Mouse (Mus musculus) heart, embryonic 11.5 days (tissue): ENCODE data around the gene Vsig2. TPM values are rescaled to one million over a fixed set of nuclear protein-coding genes. Genes with fewer than 3 reads are reported as not detected.

Experiments
- ATAC-seq: fragments of 200-750 bp; cut with Nextera tagmentation; replicated peaks from 2 replicates; pipeline ENCODE4 v1.8.0; 2017; ENCODE audit warnings: moderate library complexity; ENCODE audit not compliant: insufficient number of reproducible peaks, low FRiP score, low TSS enrichment
- H3K27ac ChIP-seq: fragments of 300-500 bp; sonication (generic); 2 replicates; pipeline ENCODE4 v1.5.1; 2014; ENCODE audit warnings: mild to moderate bottlenecking, low read depth, low read length
- H3K27me3 ChIP-seq: fragments of 300-500 bp; sonication (generic); 2 replicates; pipeline ENCODE4 v1.6.1; 2014; ENCODE audit warnings: mild to moderate bottlenecking, low read length, mixed read lengths; ENCODE audit not compliant: control insufficient read depth, insufficient read depth
- H3K36me3 ChIP-seq: fragments of 300-500 bp; sonication (generic); 2 replicates; pipeline ENCODE4 v1.6.1; 2014; ENCODE audit warnings: mild to moderate bottlenecking, low read length, moderate library complexity, mixed read lengths; ENCODE audit not compliant: control insufficient read depth, insufficient read depth
- H3K4me1 ChIP-seq: fragments of 300-500 bp; sonication (generic); 2 replicates; pipeline ENCODE4 v1.6.1; 2014; ENCODE audit warnings: low read length; ENCODE audit not compliant: control insufficient read depth, insufficient read depth
- H3K4me2 ChIP-seq: fragments of 300-500 bp; sonication (generic); 2 replicates; pipeline ENCODE4 v1.6.1; 2014; ENCODE audit warnings: mild to moderate bottlenecking, moderate library complexity
- H3K4me3 ChIP-seq: fragments of 300-500 bp; sonication (generic); 2 replicates; pipeline ENCODE4 v1.5.1; 2014; ENCODE audit warnings: low read depth, low read length
- H3K9ac ChIP-seq: fragments of 300-500 bp; sonication (generic); 2 replicates; pipeline ENCODE4 v1.6.1; 2014; ENCODE audit warnings: mild to moderate bottlenecking, low read depth, low read length, moderate library complexity
- H3K9me3 ChIP-seq: fragments of 300-500 bp; sonication (generic); replicated peaks from 2 replicates; pipeline ENCODE4 v1.6.1; 2016; ENCODE audit warnings: low read length; ENCODE audit not compliant: control insufficient read depth
- WGBS: fragments of 180-500 bp; shearing (Covaris S2); extraction: QIAGEN DNeasy Blood & Tissue Kit; methylation state at CpG from one replicate; pipeline ENCODE4 v1.1.7; 2014; ENCODE audit not compliant: insufficient replicate concordance; 5-methylcytosine and 5-hydroxymethylcytosine counted together
- polyA plus RNA-seq: library from polyadenylated mRNA; unstranded; fragments of >200 nt; fragmentation: Nextera tagmentation; extraction: Ambion mirVana; gene quantifications from 2 replicates; pipeline ENCODE4 v1.2.1, GENCODE M21; 2014

The Vsig2 gene
- polyA plus RNA-seq = 1.5 and 1.6 TPM in 2 replicates

- no peaks in the 10 kb centered on the region for H3K9me3 ChIP-seq
- H3K4me1 ChIP-seq = peaks cover 9% of the 10 kb centered on the region
- no peak within 1 kb of the TSS for H3K4me3 ChIP-seq
- WGBS = 48% methylated on average over 23 of the region's 23 CpGs
- no peak within 1 kb of the TSS for H3K27ac ChIP-seq
- 0 out of 2 replicates have a peak, but pooled peaks have one; percentile 33 for ATAC-seq
- peak within 1 kb of the TSS; percentile 24; the same call in 1 of the 2 replicates for H3K4me2 ChIP-seq
- H3K36me3 ChIP-seq = no peaks in the 10 kb centered on the region
- H3K27me3 ChIP-seq = peaks cover 3% of the 10 kb centered on the region; the same call in 1 of the 2 replicates
- no peak within 1 kb of the TSS for H3K9ac ChIP-seq
Observed at GRCm38 (mm10) chr9:37539170-37540025, at the start of gene Vsig2. Gene Vsig2 (plus strand): TSS chr9:37539255.

DNA sequence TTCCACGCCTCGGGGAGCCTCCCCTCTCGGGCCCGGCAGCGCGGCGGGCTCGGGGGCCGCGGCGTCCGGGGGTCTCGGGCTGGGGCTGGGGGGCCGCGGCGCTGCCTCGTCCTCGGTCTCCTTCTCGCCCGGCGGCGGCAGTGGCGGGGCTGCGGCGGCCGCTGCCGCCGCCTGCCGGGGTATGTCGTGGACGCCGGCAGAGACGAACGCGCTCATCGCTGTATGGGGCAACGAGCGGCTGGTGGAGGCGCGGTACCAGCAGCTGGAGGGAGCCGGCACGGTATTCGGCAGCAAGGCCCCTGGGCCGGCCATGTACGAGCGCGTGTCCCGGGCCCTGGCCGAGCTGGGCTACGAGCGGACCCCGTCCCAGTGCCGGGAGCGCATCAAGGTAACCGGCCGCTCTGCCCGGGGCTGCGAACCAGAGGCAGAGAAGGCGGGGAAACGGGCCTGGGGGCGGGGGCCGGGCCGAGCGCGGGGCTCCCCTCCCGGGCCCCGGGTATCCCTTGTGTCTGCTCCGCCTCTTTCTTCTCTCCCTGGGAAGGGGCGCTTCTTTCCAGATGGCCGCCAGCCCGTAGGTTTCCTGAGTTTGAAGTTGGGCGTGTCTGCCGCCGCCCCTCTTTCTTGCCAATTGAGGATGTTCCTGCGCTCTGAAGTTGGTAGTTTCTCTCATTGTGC lies 49.5 kb upstream of the Vsig2 start:
- Histone ChIP-seq H3K4me2 (peak overlapping the region; percentile 95), H3K27ac (peak overlapping the region; percentile 100), H3K4me3 (peak overlapping the region; percentile 99), H3K9me3 (no peaks in the 10 kb centered on the region), H3K27me3 (no peaks in the 10 kb centered on the region), H3K36me3 (0 out of 2 replicates have a peak, but pooled peaks cover 3% of the 10 kb centered on the region), H3K4me1 (peaks cover 12% of the 10 kb centered on the region), H3K9ac (peak overlapping the region; percentile 98)
- WGBS = under 1% methylated on average over 72 of the region's 75 CpGs
- peak; percentile 78 for ATAC-seq

DNA sequence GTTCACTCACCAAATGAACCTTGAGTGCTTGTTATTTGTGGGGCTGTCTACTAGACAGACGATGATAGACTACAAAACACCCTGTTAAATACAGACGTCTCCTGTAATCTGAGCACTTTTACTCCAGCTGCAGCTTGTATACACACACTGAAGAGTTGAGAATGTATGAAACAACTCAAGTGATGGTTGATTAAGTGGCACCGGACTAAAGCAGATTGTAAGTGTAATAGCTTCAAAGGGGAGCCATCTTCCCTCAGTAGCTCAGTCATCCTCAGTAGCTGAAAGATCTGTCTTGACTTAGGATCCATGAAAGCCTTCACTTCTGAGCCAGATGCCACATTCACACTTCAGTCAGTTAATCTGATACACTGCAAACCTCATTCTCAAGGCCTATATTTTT lies 43.3 kb upstream of the Vsig2 start:
- H3K9me3 ChIP-seq = no peaks in the 10 kb centered on the region
- no peak for ATAC-seq
- H3K4me1 ChIP-seq = 0 out of 2 replicates have a peak, but pooled peaks cover under 1% of the 10 kb centered on the region
- H3K27me3 ChIP-seq = no peaks in the 10 kb centered on the region
- H3K4me2 ChIP-seq = no peak overlapping the region
- H3K36me3 ChIP-seq = 0 out of 2 replicates have a peak, but pooled peaks cover 3% of the 10 kb centered on the region
- 61% methylated on average over 3 of the region's 3 CpGs for WGBS
- H3K9ac ChIP-seq = no peak overlapping the region
- H3K27ac ChIP-seq = no peak overlapping the region
- H3K4me3 ChIP-seq = no peak overlapping the region

GRCm38 (mm10) chr9:37496325-37496724 lies 42.7 kb upstream of the Vsig2 start:
- Histone ChIP-seq H3K4me2 (no peak overlapping the region), H3K27ac (no peak overlapping the region), H3K4me1 (no peaks in the 10 kb centered on the region), H3K4me3 (no peak overlapping the region), H3K27me3 (no peaks in the 10 kb centered on the region), H3K9me3 (no peaks in the 10 kb centered on the region), H3K9ac (no peak overlapping the region), H3K36me3 (0 out of 2 replicates have a peak, but pooled peaks cover 3% of the 10 kb centered on the region)
- ATAC-seq = no peak

DNA sequence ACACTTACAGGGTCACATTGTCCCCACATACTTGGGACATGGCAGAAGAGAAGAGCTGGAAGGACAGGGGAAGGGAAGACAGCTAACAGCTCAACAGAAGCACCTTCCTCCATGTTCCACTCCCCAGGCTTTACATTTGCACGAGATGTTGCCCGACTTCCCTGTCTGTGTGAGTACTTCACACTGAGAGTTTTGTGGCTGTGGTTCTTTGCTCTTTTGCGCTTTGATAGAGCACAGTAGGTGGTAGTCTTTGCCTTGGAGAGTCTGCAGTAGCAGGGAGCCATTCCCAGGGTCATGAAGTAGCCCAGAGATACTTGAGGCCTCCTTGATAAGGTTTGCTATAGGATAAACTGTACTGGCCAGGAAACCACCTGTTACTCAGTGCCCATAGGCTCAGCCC lies 38.9 kb upstream of the Vsig2 start:
- no peaks in the 10 kb centered on the region for H3K9me3 ChIP-seq
- no peak overlapping the region for H3K4me2 ChIP-seq
- no peaks in the 10 kb centered on the region for H3K4me1 ChIP-seq
- ATAC-seq = no peak
- WGBS = 58% methylated on average over 3 of the region's 3 CpGs
- no peak overlapping the region for H3K27ac ChIP-seq
- H3K4me3 ChIP-seq = no peak overlapping the region
- H3K9ac ChIP-seq = no peak overlapping the region
- no peaks in the 10 kb centered on the region for H3K27me3 ChIP-seq
- H3K36me3 ChIP-seq = no peaks in the 10 kb centered on the region; the same call in 1 of the 2 replicates

GRCm38 (mm10) chr9:37501170-37501569 lies 37.9 kb upstream of the Vsig2 start:
- no peak overlapping the region for H3K27ac ChIP-seq
- 100% methylated on average over 1 of the region's 1 CpGs for WGBS
- H3K9me3 ChIP-seq = no peaks in the 10 kb centered on the region
- H3K4me3 ChIP-seq = no peak overlapping the region
- H3K4me1 ChIP-seq = no peaks in the 10 kb centered on the region
- no peak for ATAC-seq
- no peak overlapping the region for H3K9ac ChIP-seq
- no peak overlapping the region for H3K4me2 ChIP-seq
- no peaks in the 10 kb centered on the region; the same call in 1 of the 2 replicates for H3K36me3 ChIP-seq
- no peaks in the 10 kb centered on the region for H3K27me3 ChIP-seq

DNA sequence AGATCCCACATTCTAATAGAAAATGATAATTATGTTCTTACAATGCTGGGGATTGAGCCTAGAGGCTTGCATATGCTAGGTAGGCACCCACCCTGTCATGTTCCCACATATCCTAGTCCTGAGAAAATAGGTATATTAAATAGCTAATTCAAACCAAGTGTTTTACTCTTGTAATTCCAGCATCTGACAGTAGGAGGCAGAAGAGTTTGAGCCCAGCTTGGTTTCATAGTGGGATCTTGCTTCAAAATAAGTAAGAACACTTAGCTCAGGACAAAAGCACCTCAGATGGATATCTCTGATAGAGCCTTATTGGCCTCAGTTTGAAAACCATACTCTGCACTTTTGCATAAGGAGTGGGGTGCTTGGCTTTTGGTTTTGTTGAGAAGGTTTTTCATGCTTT lies 34.7 kb upstream of the Vsig2 start:
- no peaks in the 10 kb centered on the region for H3K9me3 ChIP-seq
- H3K36me3 ChIP-seq = no peaks in the 10 kb centered on the region; the same call in 1 of the 2 replicates
- no peak overlapping the region for H3K27ac ChIP-seq
- ATAC-seq = no peak
- H3K4me1 ChIP-seq = no peaks in the 10 kb centered on the region
- H3K4me2 ChIP-seq = no peak overlapping the region
- no peak overlapping the region for H3K9ac ChIP-seq
- H3K4me3 ChIP-seq = no peak overlapping the region
- no peaks in the 10 kb centered on the region for H3K27me3 ChIP-seq

GRCm38 (mm10) chr9:37506023-37506422 lies 33.0 kb upstream of the Vsig2 start:
- Histone ChIP-seq H3K27me3 (no peaks in the 10 kb centered on the region), H3K4me3 (no peak overlapping the region), H3K36me3 (no peaks in the 10 kb centered on the region; the same call in 1 of the 2 replicates), H3K27ac (no peak overlapping the region), H3K4me2 (no peak overlapping the region), H3K4me1 (no peaks in the 10 kb centered on the region), H3K9me3 (no peaks in the 10 kb centered on the region), H3K9ac (no peak overlapping the region)
- no peak for ATAC-seq
- WGBS = 87% methylated on average over 1 of the region's 1 CpGs
